Mouse (Mus musculus) lung, postnatal 0 days (tissue): Measurements from ENCODE around the gene Tbata.

ENCODE experiments used
- CTCF ChIP-seq: IDR thresholded peaks from 2 replicates; pipeline ENCODE4 v1.5.1; 2016; ENCODE audit warnings: antibody characterized with exemption, mild to moderate bottlenecking
- EP300 ChIP-seq: IDR thresholded peaks from 2 replicates; pipeline ENCODE4 v1.6.1; 2016; ENCODE audit warnings: antibody characterized with exemption, mild to moderate bottlenecking, control low read depth

DNA sequence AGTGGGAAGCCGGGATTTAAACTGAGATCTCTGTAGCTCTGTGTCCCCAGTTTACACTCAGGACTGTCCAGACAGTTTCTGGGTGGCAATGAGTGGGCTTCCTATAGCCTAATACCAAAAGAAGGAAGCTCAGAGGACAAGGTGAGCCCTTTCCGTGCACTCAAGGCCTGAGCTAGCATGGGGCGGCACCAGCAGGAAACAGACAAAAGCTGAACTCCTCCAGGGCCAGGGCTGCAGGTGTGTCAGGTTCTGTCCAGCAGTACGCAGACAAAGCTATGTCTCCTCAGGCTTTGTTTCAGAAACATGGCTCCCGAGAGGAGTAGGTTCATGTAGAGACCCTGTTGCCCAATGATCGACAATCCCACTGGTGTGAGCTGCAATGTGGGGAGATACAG, 65.6 kb downstream of the Tbata start:
- no peak for TF ChIP-seq CTCF
- TF ChIP-seq EP300, result no peak
